In the genomic region with DNA sequence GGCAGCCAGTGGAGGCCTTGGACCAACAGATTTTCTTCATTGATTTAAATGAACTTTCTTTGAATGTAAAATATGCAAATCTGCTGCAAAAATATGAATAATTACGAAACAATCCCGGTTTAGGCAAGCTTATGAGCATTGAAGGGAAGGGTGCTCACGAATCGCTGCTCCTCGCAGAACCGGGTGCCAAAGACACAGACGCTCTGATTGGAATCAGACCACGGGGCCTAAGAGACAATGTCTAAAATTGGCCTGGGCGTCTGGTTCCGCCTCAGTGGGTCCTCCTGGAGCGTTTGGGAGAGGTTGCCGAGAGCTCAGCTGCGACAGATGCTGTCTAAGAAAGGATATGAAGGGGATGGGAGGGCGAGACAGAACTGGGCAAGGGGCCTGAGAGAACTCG, we compare ENCODE assay signal across 10 mouse cellular contexts. TPM values are rescaled to one million over a fixed set of nuclear protein-coding genes. Genes with fewer than 3 reads are reported as not detected.
DNase-seq lines count a peak whose midpoint lies in the region.
"Had no signal": no experiment of that assay in that cellular context is flagged by ENCODE, and none has a peak within 500 bp of the region (broad histone marks: within the 10 kb centered on the region; RNA-seq: fewer than 3 reads in every experiment).

No protein-coding gene starts in this region.

- DNase-seq in layer of hippocampus, adult 11-12 months (ENCODE audit: low spot score) = peak; percentile 31
- DNase-seq in layer of hippocampus, adult 9-10 months (ENCODE audit: low spot score) = no peak
- no peak for DNase-seq in hindbrain, embryonic 10.5 days (ENCODE audit: low spot score)
- DNase-seq in layer of hippocampus, postnatal 36 days = peak; percentile 27 to 36
- peak; percentile 43 for DNase-seq in right cerebral cortex, postnatal 4 days
- no peak for DNase-seq in adrenal gland, adult 2 months
- no peak for DNase-seq in adrenal gland, adult 8-10 months
- DNase-seq: thymus, postnatal 25 days had no signal

- H3K36me3 ChIP-seq in hindbrain, embryonic 10.5 days = no peaks in the 10 kb centered on the region

- H3K9me3 ChIP-seq in hindbrain, embryonic 10.5 days = no peaks in the 10 kb centered on the region

- H3K4me1 ChIP-seq in hindbrain, embryonic 10.5 days (replicated peaks) = peaks cover 16% of the 10 kb centered on the region

- 71% methylated on average over 15 of the region's 15 CpGs for WGBS in hindbrain, embryonic 10.5 days

- no peak overlapping the region for H3K4me3 ChIP-seq in hindbrain, embryonic 10.5 days

- no peaks in the 10 kb centered on the region for H3K27me3 ChIP-seq in hindbrain, embryonic 10.5 days (ENCODE audit: insufficient read depth, poor library complexity, severe bottlenecking)

- peak overlapping the region; percentile 19; the same call in 1 of the 2 replicates for H3K27ac ChIP-seq in hindbrain, embryonic 10.5 days
- H3K27ac ChIP-seq: macrophage had no signal

RNA-seq across cellular contexts. Expression of a gene that starts 42.0 kb away (rescaled TPM):
- polyA plus RNA-seq in hindbrain, embryonic 10.5 days (2016; fragmentation: Nextera tagmentation; extraction: Ambion mirVana) = 0.06 and 0.13 TPM in 2 replicates
- total RNA-seq in layer of hippocampus, postnatal 36 days (2021) = under 1 TPM; 0.32 to 0.35 TPM
- 1 to 10 TPM; 3.8 to 8.6 TPM for total RNA-seq in adrenal gland, adult 2 months (2021)
- polyA plus RNA-seq in adrenal gland, adult 2 months (2012; rRNA removed) = 2.4 and 2.5 TPM in 2 replicates
- 1 to 10 TPM; 2.4 to 4.2 (median 3.7) TPM for total RNA-seq in adrenal gland, adult 8-10 months (2022)
- polyA plus RNA-seq: limb, embryonic 11.5 days; macrophage had no signal

Comparison
In these comparisons a context has a peak if more than half of its experiments do, and no peak if none do; other contexts are left out.
1. DNase-seq: peak in layer of hippocampus, adult 11-12 months (single experiment), layer of hippocampus, postnatal 36 days (2 of 2) and right cerebral cortex, postnatal 4 days (single experiment); none in layer of hippocampus, adult 9-10 months (single experiment), hindbrain, embryonic 10.5 days (single experiment), adrenal gland, adult 2 months (single experiment) and adrenal gland, adult 8-10 months (single experiment).